Mouse (Mus musculus) C2C12 (cell line): ENCODE measurements around the gene Scoc.

ENCODE experiments used
- CTCF ChIP-seq: IDR thresholded peaks from one replicate; pipeline ENCODE4 v1.5.1; 2011; ENCODE audit not compliant: control insufficient read depth, insufficient read depth, insufficient read length
- MAX ChIP-seq: IDR thresholded peaks from one replicate; pipeline ENCODE4 v1.6.1; 2011; ENCODE audit warnings: mild to moderate bottlenecking, control low read depth
- MYOG ChIP-seq: IDR thresholded peaks from one replicate; pipeline ENCODE4 v1.6.1; 2011; ENCODE audit not compliant: control insufficient read depth, insufficient read length; ENCODE audit errors: extremely low read depth

GRCm38 (mm10) chr8:83449960-83450359 is 8.2 kb downstream of the Scoc start:
- TF ChIP-seq MAX (no peak), CTCF (no peak), MYOG (no peak)
